Mouse (Mus musculus): Measurements from ENCODE around the gene Aaed1.

The Aaed1 gene

DNA sequence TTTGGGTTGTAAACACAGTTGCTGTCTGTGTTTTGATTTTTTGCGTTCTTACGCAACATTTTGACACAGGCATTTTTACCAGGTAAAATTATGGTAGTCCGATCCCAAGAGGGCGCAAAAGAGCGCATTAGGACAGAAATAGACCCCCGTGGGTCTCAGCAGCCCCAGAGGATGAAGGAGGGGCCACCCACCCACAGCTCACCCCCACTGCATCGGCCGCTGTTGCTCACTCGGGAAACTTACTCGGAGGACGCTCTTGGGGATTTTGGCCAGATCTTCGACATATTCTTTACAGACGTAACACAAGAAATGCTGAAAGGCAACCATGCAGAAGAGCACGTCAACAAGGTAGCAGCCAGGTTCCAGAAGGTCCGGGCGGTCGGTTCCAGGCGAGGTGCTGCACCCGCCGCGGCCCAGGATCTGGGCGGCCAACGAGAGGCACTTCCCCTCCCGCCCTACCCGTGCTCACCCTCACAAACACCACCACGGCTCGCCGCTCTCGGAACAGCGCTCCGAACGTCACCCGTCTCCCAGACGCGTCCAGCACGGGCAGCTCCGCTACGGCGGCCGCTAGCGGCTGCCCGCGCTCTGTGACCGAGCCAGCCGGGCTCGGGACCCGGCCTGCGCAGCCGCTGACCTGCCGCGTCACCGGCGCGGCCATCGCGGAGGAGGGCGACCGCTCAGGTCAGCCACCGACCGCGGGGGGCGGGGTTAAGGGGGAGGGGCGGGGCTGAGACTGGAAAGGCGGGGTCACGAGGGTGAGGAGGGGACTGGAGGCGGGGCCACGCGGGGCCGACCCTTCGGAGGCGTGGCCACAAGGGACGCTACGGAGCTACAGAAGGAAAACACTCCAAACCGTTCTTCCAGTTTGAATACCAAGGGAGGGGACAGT is at the start of gene Aaed1:
TSS of gene Aaed1 (minus strand) at position 687 of the 892 bp plus-strand sequence.
- DNase-seq (ENCODE audit: low read depth), result peak; percentile 61

DNA sequence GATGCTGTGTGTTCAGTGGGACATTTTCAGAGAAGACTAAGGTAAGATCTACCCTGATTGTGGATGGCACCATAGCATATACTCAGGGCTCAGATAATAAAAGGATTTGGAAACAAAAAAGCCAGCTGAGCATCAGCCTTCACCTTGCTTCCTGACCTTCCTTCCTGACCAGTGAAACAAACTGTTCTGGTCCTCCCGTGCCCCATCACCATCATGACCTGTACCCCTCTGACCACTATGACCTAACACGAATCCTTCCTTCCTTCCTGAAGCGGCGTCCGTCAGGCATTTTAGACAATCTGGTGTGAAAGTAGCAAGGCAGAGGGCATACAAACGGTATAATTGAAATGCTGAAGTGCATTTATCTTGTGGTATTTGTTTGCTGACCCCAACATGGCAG is 49.6 kb upstream of the Aaed1 start:
- DNase-seq (ENCODE audit: low read depth), result no peak

DNA sequence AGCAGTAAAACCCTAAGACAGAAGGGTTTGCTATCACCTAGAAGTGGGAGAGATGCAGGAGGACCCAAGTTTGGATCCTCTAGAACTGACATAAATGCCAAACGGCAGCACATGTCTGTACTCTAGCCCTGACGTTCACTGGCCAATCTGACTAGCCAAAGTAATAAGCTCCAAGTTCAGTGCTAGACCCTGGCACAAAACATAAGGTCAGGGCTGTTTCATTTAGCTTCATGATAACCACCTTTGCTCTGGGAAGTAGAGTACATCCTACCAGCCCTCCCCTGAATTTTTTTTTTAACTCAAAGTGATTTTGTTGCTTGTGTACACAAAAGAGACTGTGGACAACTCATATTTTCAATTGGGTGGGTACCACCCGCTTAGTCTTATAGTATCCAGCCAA is 48.5 kb upstream of the Aaed1 start:
- DNase-seq (ENCODE audit: low read depth), result no peak

DNA sequence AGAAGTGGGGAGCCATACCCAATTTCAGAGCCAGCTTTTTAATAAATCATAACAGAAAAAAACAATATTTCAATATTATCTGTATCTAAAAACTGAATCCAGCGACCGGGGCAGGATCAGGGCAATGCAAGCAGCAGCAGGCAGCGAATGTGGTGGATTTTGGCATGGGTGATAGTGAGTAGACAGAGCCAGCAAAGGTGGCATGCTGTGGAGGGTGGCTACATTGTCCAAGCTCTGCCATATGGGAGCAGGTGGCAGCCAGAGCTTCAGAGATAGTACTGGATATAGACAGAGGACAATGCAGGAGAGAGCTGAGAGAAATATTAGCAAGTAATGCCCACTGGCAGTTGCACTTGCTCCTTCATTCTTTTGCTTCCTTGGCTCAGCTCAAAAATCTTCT is 47.2 kb upstream of the Aaed1 start:
- no peak for DNase-seq (ENCODE audit: low read depth)

DNA sequence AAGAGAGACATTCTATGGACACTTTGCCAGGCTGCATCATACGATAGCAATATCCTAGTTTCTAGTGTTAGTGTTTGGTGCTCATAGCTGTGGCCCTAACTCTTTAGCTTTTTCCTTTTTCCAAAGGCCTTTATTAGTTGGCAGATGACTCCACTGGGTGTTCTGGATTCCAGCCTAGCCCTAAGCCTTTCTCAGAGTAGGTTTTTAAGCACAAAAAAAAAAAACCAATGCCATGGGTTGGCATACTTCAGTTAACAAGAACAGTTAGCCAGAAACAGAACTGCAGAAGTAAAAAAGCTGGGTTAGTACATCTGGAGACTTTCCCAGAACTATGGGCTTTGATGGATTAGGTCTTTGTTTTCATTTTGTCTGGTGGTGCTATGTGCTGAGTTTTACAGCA is 46.0 kb upstream of the Aaed1 start:
- DNase-seq (ENCODE audit: low read depth), result peak; percentile 60

DNA sequence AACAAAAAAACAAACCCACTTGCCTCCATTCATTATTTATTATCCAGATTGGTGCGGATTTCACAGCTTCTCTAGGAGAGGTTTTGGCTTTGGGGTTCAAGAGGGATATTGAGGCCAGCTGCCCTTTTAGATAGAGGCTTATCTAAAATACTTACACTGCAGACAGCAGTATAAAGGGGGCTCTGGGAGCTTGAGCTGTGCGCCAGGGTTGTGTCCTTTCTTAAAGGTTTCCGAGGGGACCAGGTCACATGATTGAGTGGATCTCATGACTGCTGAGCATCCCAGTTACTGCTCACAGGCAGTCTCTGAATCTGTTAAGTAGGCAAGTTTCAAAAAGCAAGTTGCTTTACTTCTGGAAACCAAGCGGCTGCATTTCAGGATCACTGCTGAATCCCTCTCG is 44.9 kb upstream of the Aaed1 start:
- no peak for DNase-seq (ENCODE audit: low read depth)

DNA sequence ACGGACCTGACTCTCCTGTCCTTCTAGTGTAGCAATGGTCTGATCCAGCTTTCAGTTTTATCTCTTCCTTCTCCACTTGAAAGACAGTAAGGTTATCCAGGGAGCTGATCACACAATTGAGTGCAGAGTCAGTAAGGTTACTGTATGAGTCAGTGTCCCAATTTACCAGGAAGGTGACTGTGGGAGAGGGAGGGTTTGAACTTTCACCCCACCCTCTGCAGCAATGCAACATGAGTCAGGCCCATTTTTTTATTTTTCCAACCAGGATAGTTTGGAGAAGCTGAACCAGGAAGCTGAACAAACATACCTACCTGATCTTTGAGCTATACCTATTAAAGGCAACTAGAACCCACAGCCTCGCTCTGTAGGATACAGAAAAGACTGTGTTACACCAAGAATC is 37.0 kb upstream of the Aaed1 start:
- no peak for DNase-seq (ENCODE audit: low read depth)

DNA sequence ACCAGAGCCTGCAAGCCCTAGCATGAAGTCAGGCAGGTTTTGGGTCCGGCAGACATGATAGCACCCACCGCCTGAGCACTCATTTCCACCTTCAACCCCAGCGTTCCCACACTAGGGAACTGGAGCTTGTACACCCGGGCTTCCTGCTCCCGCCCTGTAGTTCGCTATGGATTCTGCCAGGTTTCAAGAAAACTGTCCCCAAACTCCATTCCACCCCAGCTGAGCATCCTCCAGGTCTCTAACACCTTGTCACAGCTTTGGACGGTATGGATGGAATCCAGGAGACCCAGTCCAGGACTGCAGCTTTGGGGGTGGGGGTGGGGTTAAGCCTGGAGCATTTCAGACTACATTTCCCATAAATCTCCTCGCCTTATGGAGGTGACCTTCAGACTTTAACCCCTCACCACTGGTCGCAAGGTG is 31.6 kb upstream of the Aaed1 start:
- no peak for DNase-seq (ENCODE audit: low read depth)

DNA sequence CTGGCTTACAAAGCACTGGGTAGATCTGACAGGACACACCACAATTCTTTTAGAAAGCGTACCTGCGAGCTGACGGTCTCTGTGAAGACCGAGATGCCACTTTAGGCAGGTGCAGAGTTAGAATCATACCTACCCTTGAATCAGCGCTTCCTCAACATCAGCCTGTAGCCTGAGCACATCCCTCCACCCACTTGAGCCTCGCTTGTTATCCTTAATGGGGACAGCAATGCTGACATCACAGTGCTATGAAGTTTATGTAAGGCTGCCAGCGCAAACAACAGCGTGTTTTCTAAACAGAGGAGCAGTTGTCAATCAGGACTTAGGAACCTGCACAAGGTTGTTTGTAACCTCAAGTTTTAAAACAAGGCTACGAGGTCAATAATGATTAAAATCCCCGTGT is 31.1 kb upstream of the Aaed1 start:
- no peak for DNase-seq (ENCODE audit: low read depth)

DNA sequence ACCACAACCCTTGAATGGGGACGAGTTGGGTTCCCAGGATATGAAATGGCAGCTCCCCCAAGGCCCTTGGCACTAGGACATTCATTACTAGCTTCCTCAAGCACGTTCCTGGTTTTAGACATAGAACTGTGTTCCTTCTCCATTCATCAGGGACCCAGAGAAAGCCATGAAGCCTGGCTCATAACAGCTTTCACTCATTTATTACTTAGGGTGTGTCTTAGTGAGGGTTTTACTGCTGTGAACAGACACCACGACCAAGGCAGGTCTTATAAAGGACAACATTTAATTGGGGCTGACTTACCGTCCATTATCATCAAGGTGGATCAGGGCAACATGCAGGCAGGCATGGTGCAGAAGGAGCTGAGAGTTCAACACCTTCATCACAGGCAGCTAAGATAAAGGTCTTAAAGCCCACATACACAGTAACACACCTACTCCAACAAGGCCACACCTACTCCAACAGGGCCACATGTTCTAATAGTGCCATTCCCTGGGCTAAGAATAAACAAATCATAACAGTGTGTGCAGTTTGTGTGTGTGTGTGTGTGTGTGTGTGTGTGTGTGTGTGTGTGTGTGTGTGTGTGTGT is 23.1 kb upstream of the Aaed1 start:
- no peak for DNase-seq (ENCODE audit: low read depth)

DNA sequence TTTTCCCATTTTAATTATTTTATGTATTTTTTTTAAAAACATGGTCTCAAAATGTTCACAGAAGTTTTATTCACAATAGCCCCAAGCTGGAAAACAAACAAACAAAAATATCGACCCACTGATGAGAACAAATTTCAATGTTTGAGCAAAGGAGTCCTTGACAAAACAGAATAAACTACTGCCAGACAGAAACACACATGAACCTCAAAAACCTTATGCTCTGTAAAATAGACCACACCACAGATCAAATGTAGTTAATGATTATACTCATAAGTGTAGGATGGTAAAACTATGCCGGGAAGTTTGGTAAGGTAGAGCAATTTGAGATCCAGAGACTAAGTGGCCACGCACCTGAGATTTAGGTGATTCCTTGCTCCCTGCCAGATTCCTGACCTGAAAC is 20.6 kb upstream of the Aaed1 start:
- no peak for DNase-seq (ENCODE audit: low read depth)

DNA sequence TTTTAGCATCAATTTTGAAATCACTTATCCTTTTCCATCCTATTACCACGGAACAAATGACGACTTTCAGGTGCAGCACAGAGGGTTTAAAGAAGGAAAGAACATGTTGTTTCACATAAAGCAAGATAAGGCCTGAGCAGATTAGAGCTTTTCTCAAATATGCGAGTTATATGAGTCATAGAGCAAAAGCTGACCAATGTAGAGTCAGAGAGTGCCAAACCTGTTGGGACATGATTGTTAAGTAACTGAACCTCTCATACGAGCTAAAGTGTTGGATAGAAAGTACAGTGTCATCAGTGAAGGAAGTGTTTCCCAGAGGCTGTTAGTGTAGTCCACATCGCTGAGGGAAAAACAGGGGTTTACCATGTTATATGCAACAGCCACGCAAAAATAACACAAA is 19.8 kb upstream of the Aaed1 start:
- DNase-seq (ENCODE audit: low read depth), result no peak

DNA sequence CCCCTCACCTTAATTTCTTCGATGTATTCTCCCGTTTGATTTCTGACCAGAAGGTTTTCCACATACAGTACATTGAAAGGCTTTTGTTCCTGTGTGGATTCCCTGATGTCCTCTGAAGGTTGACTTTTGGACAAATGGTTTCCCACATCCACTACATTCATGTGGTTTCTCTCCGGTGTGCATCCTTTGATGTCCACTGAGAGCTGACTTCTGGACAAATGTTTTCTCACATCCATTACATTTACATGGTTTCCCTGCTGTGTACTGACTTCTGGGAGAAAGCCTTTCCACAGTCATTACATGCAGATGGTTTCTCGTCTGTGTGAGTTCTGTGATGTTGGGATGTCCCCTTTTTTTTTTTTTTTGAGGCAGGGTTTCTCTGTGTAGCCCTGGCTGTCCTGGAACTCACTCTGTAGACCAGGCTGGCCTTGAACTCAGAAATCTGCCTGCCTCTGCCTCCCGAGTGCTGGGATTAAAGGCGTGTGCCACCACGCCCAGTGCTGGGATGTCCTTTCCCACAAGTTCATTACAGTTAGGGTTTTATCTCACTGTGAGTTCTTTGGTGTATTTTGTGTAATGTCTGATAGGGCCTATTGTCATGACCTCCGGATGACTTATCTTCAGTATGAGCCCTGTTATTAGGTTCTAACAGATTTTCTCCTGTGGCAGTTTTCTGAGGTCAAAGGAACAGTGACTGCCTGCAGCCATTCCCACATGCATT is 10.2 kb upstream of the Aaed1 start:
- no peak for DNase-seq (ENCODE audit: low read depth)

DNA sequence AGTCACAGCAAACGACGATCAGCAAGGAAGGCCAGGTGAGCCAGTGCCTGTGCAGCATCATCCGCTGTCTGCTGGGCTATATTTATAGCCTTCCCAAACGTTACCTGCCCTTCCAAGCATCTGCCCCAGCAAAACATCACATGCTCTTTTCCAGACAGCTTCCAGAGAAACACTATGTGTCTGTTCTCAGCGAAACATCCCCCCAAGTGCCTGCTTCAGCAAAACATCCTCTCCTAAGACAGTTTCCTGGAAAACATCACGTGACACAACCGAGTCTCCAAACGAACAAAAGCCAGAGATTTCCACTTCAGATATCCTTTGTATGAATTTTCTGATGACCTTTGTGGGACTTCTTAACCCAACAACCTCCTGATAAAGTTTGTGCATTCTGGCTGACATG is 7.8 kb upstream of the Aaed1 start:
- DNase-seq (ENCODE audit: low read depth), result no peak

DNA sequence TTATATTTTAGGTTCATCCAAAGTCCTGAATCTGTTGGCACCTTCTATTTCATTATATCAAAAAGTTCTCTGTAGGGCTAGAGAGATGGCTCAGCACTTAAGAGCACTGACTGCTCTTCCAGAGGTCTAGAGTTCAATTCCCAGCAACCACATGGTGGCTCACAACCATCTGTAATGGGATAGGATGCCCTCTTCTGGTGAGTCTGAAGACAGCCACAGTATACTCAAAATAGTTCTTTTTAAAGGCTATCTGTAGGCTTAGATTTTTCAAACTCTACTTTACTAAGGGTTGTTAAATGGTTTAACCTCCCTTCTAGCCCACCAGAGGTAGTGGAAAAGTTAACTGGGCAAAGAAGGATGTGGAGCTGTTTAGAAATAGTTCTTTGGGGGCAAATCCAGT is 7.3 kb upstream of the Aaed1 start:
- no peak for DNase-seq (ENCODE audit: low read depth)

DNA sequence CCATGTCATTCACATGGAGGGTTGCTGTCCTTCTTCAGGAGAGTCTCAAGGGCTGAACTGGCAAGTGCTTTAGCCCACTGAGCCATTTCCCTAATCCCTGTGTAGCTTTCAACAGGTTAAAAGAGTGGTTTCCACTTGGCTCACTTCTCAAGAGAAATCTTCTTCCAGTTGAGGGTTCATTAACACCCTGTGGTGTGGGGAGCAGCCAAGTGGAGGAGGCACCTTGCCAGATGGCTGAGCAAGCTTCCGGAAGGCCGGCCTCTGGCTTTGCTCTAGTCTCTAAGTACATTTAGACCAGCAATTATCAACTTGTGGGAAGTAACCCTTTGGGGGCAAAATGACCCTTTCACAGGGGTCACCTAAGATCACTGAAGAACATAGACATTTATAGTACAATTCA is 5.8 kb upstream of the Aaed1 start:
- DNase-seq (ENCODE audit: low read depth), result no peak

DNA sequence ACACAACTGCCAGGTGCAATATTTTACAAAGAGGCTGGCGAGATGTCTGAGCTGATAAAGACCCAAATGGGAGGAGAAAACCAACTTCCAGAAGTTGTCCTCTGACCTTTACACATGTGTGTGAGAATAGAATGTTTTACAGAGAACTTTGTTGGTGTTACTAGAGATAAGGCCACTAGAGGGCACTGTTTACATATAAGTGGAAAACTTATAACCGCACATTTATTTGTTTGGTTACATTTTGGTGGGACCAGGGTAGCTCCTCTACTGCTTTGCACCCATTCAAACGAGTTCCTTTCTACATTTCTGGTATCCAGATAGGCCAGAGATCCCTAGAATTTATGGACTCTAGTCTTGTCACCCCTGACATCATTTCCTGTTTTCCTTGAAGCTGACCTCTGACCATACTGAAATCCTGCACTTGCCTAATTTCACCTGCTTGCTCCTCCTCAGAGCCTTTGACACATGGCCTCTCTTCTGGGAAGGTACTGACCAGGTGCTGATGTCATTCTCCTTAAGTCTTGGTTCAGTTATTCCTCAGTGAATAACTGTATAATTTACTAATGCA is 3.1 kb upstream of the Aaed1 start:
- no peak for DNase-seq (ENCODE audit: low read depth)

DNA sequence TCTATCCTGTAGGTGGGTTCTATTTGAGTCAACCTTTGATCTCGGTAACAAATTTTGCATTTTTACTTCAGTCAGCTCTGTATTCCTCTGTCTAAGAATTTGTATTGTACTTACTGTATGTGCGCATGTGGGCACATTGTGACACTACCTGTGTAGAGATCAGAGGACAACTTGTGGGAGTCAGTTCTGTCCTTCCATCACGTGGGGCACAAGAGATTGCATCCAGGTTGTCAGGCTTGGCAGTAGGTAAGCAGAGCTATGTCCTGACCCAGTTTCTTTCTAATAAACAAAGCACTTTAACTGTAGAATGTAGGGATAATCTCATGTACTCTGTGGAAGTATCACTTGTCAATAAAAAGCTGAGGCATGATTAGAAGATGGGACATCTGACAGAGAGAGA is 1.5 kb upstream of the Aaed1 start:
- DNase-seq (ENCODE audit: low read depth), result no peak

DNA sequence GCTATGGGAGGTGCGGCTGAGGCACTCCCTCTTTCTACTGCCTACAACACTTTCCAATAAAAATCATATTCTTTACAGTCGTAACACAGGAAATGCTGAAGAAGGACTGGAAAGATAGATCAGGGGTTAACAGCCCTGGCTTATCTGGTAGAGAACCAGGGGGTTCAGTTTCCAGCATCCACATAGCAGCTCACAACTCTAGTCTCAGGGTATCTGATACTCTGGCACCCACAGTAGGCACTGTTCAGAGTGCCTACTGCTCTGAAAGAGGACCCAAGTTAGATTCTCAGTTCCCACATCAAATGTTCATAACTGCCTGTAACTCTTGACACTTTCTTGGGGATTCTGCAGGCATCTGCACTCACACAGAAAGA is 393 bp upstream of the Aaed1 start:
- no peak for DNase-seq (ENCODE audit: low read depth)

DNA sequence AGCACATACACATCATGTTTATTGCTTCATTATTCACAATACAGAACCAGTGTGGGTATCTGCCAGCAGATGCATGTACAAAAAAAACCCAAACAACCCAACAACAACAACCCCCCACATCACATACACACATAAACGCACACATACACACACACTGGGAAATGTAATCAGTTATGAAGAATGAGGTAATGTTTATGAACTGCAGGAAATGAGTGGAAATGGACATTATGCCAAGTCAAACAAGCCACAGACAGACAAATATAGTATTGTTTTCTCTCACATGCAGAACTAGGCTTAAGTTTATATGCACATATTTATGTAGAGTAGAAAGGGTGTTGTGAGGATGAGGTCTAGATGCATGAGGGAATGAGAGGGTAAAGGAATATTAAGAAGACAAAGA is 1.2 kb downstream of the Aaed1 start:
- DNase-seq (ENCODE audit: low read depth), result no peak

DNA sequence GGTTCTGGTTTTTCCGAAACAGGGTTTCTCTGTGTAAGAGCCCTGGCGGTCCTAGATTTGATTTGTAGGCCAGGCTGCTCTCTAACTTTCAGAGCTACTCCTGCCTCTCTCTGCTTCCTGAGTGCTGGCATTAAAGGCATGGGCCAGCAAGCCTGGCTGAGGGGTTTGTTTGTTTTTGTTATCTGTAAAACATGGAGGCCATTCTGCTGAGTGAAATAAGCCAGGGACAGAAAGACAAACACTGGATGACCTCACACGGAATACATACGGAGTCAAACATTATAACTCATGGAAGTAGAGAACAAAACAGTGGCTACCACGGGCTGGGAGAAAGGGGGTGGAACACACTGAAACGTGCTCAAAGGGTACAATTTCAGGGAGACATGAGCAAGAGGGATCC is 1.9 kb downstream of the Aaed1 start:
- no peak for DNase-seq (ENCODE audit: low read depth)

DNA sequence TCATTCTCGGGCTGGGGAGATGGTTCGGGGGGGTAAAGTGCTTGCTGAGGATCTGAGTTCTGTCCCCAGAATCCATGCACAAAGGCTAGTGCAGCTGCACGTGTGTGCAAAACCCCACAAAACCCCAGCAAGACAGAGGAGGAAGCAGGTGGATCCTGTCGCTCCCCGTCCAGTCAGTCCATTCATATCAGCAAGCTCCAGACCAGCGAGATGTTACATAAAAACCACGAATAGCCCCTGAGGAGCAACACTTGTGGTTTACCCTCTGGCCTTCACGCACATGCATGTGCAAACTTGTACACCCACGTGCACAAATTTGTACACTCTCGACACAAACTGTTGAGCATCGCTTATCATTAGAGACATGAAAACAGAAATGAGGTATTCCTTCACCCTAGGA is 2.7 kb downstream of the Aaed1 start:
- no peak for DNase-seq (ENCODE audit: low read depth)

DNA sequence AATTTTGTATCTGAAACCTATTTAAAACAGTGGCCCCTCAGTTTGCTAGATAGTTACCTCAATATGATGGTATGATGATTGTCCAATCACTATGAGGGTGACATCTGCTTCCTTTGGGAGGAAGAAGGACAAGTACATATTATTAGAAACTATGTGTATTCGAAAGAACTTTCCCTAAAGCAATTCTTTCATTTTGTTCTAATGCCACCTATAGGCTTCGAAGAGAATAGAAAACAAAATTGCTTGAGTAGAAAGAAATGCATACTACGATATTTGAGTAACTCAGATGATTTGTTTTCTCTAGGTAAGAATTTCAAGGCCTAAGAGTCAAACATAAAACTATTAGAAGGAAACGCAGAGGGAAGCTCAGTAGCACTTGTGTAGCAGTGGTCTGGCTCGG is 3.5 kb downstream of the Aaed1 start:
- no peak for DNase-seq (ENCODE audit: low read depth)
